Mouse (Mus musculus): ENCODE data around the gene Ascl1. TPM values are rescaled to one million over a fixed set of nuclear protein-coding genes. Genes with fewer than 3 reads are reported as not detected.

Gene Ascl1
- polyA plus RNA-seq, 1 experiment = 0.14 TPM

GRCm38 (mm10) chr10:87485721-87486620, 7.5 kb downstream of the Ascl1 start:
- DNase-seq = peak; percentile 60
- no peak overlapping the region for H3K4me3 ChIP-seq (ENCODE audit: insufficient read depth, low read depth, low read length)
- no peaks in the 10 kb centered on the region for H3K4me1 ChIP-seq (ENCODE audit: control insufficient read depth, insufficient read depth, low read length)
- peaks cover 3% of the 10 kb centered on the region; the same call in 1 of the 2 replicates for H3K27me3 ChIP-seq (replicated peaks; ENCODE audit: control insufficient read depth, insufficient read depth, low read length)
- H3K36me3 ChIP-seq (ENCODE audit: control insufficient read depth, insufficient read depth, low read length) = no peaks in the 10 kb centered on the region
- 2% methylated on average over 33 of the region's 33 CpGs for WGBS
- TF ChIP-seq POLR2A (IDR thresholded peaks at IDR 0.05; ENCODE audit: low read depth, low read length) (no peak), CTCF (conservative IDR thresholded peaks at IDR 0.05; ENCODE audit: insufficient read depth, insufficient read length, low read depth, low read length) (no peak)
- no peak overlapping the region for H3K27ac ChIP-seq (ENCODE audit: insufficient read depth, low read depth, low read length)

GRCm38 (mm10) chr10:87484831-87485720, 8.4 kb downstream of the Ascl1 start:
- no peak for DNase-seq
- Histone ChIP-seq H3K27me3 (replicated peaks; ENCODE audit: control insufficient read depth, insufficient read depth, low read length) (peaks cover 3% of the 10 kb centered on the region; the same call in 1 of the 2 replicates), H3K4me1 (ENCODE audit: control insufficient read depth, insufficient read depth, low read length) (no peaks in the 10 kb centered on the region), H3K4me3 (ENCODE audit: insufficient read depth, low read depth, low read length) (no peak overlapping the region), H3K36me3 (ENCODE audit: control insufficient read depth, insufficient read depth, low read length) (no peaks in the 10 kb centered on the region), H3K27ac (ENCODE audit: insufficient read depth, low read depth, low read length) (no peak overlapping the region)
- TF ChIP-seq POLR2A (IDR thresholded peaks at IDR 0.05; ENCODE audit: low read depth, low read length) (no peak), CTCF (conservative IDR thresholded peaks at IDR 0.05; ENCODE audit: insufficient read depth, insufficient read length, low read depth, low read length) (no peak)
- 5% methylated on average over 17 of the region's 17 CpGs for WGBS

- Histone ChIP-seq H3K36me3 (ENCODE audit: control insufficient read depth, insufficient read depth, low read length) (no peaks in the 10 kb centered on the region), H3K4me3 (ENCODE audit: insufficient read depth, low read depth, low read length) (no peak overlapping the region), H3K27ac (ENCODE audit: insufficient read depth, low read depth, low read length) (no peak overlapping the region), H3K4me1 (ENCODE audit: control insufficient read depth, insufficient read depth, low read length) (no peaks in the 10 kb centered on the region), H3K27me3 (replicated peaks; ENCODE audit: control insufficient read depth, insufficient read depth, low read length) (no peaks in the 10 kb centered on the region)
- no peak for DNase-seq
- 73% methylated on average over 5 of the region's 5 CpGs for WGBS
- TF ChIP-seq POLR2A (IDR thresholded peaks at IDR 0.05; ENCODE audit: low read depth, low read length) (no peak), CTCF (conservative IDR thresholded peaks at IDR 0.05; ENCODE audit: insufficient read depth, insufficient read length, low read depth, low read length) (no peak)
Observed at GRCm38 (mm10) chr10:87477895-87478294, 15.6 kb downstream of the Ascl1 start.

- no peak for DNase-seq
- no peak overlapping the region for H3K4me3 ChIP-seq (ENCODE audit: insufficient read depth, low read depth, low read length)
- no peaks in the 10 kb centered on the region for H3K36me3 ChIP-seq (ENCODE audit: control insufficient read depth, insufficient read depth, low read length)
- H3K4me1 ChIP-seq (ENCODE audit: control insufficient read depth, insufficient read depth, low read length) = no peaks in the 10 kb centered on the region
- H3K27me3 ChIP-seq (replicated peaks; ENCODE audit: control insufficient read depth, insufficient read depth, low read length) = no peaks in the 10 kb centered on the region
- H3K27ac ChIP-seq (ENCODE audit: insufficient read depth, low read depth, low read length) = no peak overlapping the region
- TF ChIP-seq POLR2A (IDR thresholded peaks at IDR 0.05; ENCODE audit: low read depth, low read length) (no peak), CTCF (conservative IDR thresholded peaks at IDR 0.05; ENCODE audit: insufficient read depth, insufficient read length, low read depth, low read length) (no peak)
- WGBS = 88% methylated on average over 2 of the region's 2 CpGs
Observed at GRCm38 (mm10) chr10:87474971-87475370, 18.5 kb downstream of the Ascl1 start.

GRCm38 (mm10) chr10:87473475-87474131, 19.9 kb downstream of the Ascl1 start:
- Histone ChIP-seq H3K36me3 (ENCODE audit: control insufficient read depth, insufficient read depth, low read length) (no peaks in the 10 kb centered on the region), H3K27me3 (replicated peaks; ENCODE audit: control insufficient read depth, insufficient read depth, low read length) (no peaks in the 10 kb centered on the region), H3K4me3 (ENCODE audit: insufficient read depth, low read depth, low read length) (no peak overlapping the region), H3K27ac (ENCODE audit: insufficient read depth, low read depth, low read length) (no peak overlapping the region), H3K4me1 (ENCODE audit: control insufficient read depth, insufficient read depth, low read length) (no peaks in the 10 kb centered on the region)
- DNase-seq = no peak
- no peak for TF ChIP-seq POLR2A (IDR thresholded peaks at IDR 0.05; ENCODE audit: low read depth, low read length)
- no peak for TF ChIP-seq CTCF (conservative IDR thresholded peaks at IDR 0.05; ENCODE audit: insufficient read depth, insufficient read length, low read depth, low read length)
- 63% methylated on average over 10 of the region's 10 CpGs for WGBS

- H3K36me3 ChIP-seq (ENCODE audit: control insufficient read depth, insufficient read depth, low read length) = no peaks in the 10 kb centered on the region
- WGBS = 81% methylated on average over 3 of the region's 3 CpGs
- H3K27me3 ChIP-seq (replicated peaks; ENCODE audit: control insufficient read depth, insufficient read depth, low read length) = no peaks in the 10 kb centered on the region
- H3K4me1 ChIP-seq (ENCODE audit: control insufficient read depth, insufficient read depth, low read length) = no peaks in the 10 kb centered on the region
- TF ChIP-seq POLR2A (IDR thresholded peaks at IDR 0.05; ENCODE audit: low read depth, low read length) = no peak
- no peak for TF ChIP-seq CTCF (conservative IDR thresholded peaks at IDR 0.05; ENCODE audit: insufficient read depth, insufficient read length, low read depth, low read length)
- DNase-seq = no peak
- no peak overlapping the region for H3K4me3 ChIP-seq (ENCODE audit: insufficient read depth, low read depth, low read length)
- no peak overlapping the region for H3K27ac ChIP-seq (ENCODE audit: insufficient read depth, low read depth, low read length)
Observed at GRCm38 (mm10) chr10:87450777-87451176, 42.7 kb downstream of the Ascl1 start.

Measured in kidney, adult 2 months (tissue).